Mouse (Mus musculus) neural tube, embryonic 11.5 days (tissue): ENCODE measurements around the gene Usp37. TPM values are rescaled to one million over a fixed set of nuclear protein-coding genes. Genes with fewer than 3 reads are reported as not detected.
"Not testable (repeated sequence)": the region's sequence is repeated elsewhere in the genome, so short reads cannot be mapped to it uniquely, and the experiment has no call there.

Experiments used
- ATAC-seq: fragments of 200-750 bp; cut with Nextera tagmentation; 2 replicates; pipeline ENCODE4 v1.8.0; 2017; ENCODE audit warnings: moderate number of reproducible peaks, mild to moderate bottlenecking, moderate TSS enrichment, moderate library complexity; ENCODE audit not compliant: insufficient read depth, low FRiP score, low TSS enrichment
- DNase-seq: peaks from one replicate; pipeline ENCODE4 v3.0.0-alpha.2; 2015; ENCODE audit warnings: low spot score
- H3K27ac ChIP-seq: fragments of 300-500 bp; sonication (generic); 2 replicates; pipeline ENCODE4 v1.5.1; 2014; ENCODE audit warnings: low read depth, mild to moderate bottlenecking, low read length
- H3K27me3 ChIP-seq: fragments of 300-500 bp; sonication (generic); 2 replicates; pipeline ENCODE4 v1.6.1; 2014; ENCODE audit warnings: mild to moderate bottlenecking, low read length, mixed read lengths; ENCODE audit not compliant: control insufficient read depth, insufficient read depth
- H3K36me3 ChIP-seq: fragments of 300-500 bp; sonication (generic); 2 replicates; pipeline ENCODE4 v1.6.1; 2014; ENCODE audit warnings: mild to moderate bottlenecking, low read length, moderate library complexity, mixed read lengths; ENCODE audit not compliant: control insufficient read depth, insufficient read depth
- H3K4me1 ChIP-seq: fragments of 300-500 bp; sonication (generic); 2 replicates; pipeline ENCODE4 v1.6.1; 2014; ENCODE audit warnings: low read length, mixed read lengths; ENCODE audit not compliant: control insufficient read depth, insufficient read depth
- H3K4me2 ChIP-seq: fragments of 300-500 bp; sonication (generic); 2 replicates; pipeline ENCODE4 v1.6.1; 2014; ENCODE audit warnings: low read depth, mild to moderate bottlenecking, moderate library complexity
- H3K4me3 ChIP-seq: fragments of 300-500 bp; sonication (generic); 2 replicates; pipeline ENCODE4 v1.5.1; 2014; ENCODE audit warnings: low read depth, low read length
- H3K9ac ChIP-seq: fragments of 300-500 bp; sonication (generic); 2 replicates; pipeline ENCODE4 v1.6.1; 2014; ENCODE audit warnings: mild to moderate bottlenecking, low read length
- H3K9me3 ChIP-seq: fragments of 300-500 bp; sonication (generic); 2 replicates; pipeline ENCODE4 v1.6.1; 2016; ENCODE audit warnings: low read length; ENCODE audit not compliant: control insufficient read depth
- WGBS: fragments of 180-500 bp; shearing (Covaris S2); extraction: QIAGEN DNeasy Blood & Tissue Kit; methylation state at CpG from one replicate; pipeline ENCODE4 v1.1.7; 2014; 5-methylcytosine and 5-hydroxymethylcytosine counted together
- polyA plus RNA-seq: library from polyadenylated mRNA; unstranded; fragments of >200 nt; fragmentation: Nextera tagmentation; extraction: Ambion mirVana; gene quantifications from 2 replicates; pipeline ENCODE4 v1.2.1, GENCODE M21; 2014

The Usp37 gene
- polyA plus RNA-seq, 1 experiment from 2014 or later, result 42.6 TPM

DNA sequence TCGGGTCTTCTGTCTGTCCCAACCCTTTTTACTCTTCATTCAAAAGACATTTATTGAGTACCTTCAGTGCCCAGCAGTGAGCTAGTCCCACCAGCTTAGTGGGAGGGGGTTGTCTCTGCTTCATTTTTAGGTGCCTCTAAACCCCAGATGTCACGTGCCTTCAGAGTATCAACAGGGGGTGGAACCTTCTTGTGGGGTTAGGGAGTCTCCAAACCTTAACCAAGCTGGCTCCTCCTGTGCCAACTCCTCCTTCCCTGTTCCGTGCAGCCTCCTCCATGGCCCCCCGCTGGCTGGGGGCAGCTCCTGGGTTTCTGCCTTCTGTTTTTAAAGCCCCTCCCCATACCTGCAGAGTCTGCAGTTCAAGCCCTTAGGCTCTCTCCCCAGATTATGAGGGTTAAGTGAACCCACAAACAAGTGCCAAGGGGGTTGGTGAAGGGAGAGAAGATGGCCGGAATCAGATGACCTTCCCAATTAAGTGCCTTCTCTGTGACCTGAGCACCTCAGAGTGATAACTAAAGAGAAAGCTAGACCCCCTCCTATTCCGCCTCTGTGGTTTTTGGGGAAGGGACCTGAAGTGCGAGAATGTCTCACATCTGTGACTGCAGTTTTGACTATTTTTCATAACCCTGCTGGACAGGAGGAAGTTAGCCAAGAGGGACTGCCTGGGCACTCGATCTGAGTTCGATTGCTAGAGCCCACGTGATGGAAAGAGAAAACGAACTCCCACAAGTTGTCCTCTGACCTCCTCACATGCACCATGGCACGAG, 147.4 kb downstream of the Usp37 start:
- DNase-seq, ATAC-seq, H3K9ac ChIP-seq, H3K4me1 ChIP-seq, H3K36me3 ChIP-seq, H3K9me3 ChIP-seq, H3K27me3 ChIP-seq: not testable (repeated sequence)
- 12% methylated on average over 11 of the region's 12 CpGs for WGBS
- Histone ChIP-seq H3K27ac (0 out of 2 replicates have a peak overlapping the region, but pooled peaks have one; percentile 42), H3K4me2 (peak overlapping the region; percentile 70), H3K4me3 (peak overlapping the region; percentile 42)

DNA sequence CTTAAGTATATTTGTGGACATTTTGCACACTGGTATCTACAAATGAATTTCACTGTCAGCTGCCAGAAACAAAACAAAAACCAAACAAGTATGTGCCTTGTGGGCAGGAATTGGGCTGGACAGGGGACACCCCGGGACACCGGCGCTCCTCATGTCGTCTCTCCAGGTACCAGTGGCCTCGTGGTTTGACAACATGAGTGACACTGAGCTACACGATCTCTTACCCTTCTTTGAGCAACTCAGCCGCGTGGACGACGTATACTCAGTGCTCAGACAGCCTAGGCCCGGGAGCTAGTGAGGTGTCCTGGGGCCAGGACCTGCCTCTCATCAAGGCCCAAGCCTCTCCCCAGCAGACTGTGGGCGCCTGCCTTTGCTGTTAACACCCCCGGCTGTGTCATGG, 148.8 kb downstream of the Usp37 start:
- WGBS, result 94% methylated on average over 12 of the region's 13 CpGs
- no peak overlapping the region for H3K4me2 ChIP-seq
- H3K9me3 ChIP-seq, result no peaks in the 10 kb centered on the region
- peaks cover 7% of the 10 kb centered on the region; the same call in 1 of the 2 replicates for H3K36me3 ChIP-seq
- DNase-seq, result no peak
- peaks cover 10% of the 10 kb centered on the region for H3K4me1 ChIP-seq
- H3K9ac ChIP-seq, result no peak overlapping the region
- 0 out of 2 replicates have a peak, but pooled peaks cover 4% of the 10 kb centered on the region for H3K27me3 ChIP-seq
- no peak overlapping the region for H3K4me3 ChIP-seq
- no peak for ATAC-seq
- H3K27ac ChIP-seq, result no peak overlapping the region

DNA sequence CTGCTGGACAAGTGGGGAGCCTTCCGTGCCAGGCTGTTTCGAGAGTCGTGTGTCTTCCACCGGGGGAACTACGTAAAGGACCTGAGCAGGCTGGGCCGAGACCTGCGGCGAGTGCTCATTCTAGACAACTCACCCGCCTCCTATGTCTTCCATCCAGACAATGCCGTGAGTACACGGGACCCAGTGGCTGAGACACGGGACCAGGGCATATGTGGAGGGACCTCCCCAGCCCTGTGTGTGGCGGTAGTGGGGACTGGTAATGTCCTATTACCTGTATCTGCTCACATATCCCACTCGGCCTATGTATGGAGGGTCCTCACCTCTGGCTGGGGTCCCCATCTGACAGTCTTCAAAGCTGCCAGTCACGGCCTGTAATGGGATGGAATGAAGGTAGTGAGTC, 149.2 kb downstream of the Usp37 start:
- peaks cover 12% of the 10 kb centered on the region for H3K4me1 ChIP-seq
- H3K27ac ChIP-seq, result no peak overlapping the region
- no peak overlapping the region for H3K4me3 ChIP-seq
- no peak overlapping the region for H3K4me2 ChIP-seq
- peaks cover 7% of the 10 kb centered on the region; the same call in 1 of the 2 replicates for H3K36me3 ChIP-seq
- 92% methylated on average over 15 of the region's 15 CpGs for WGBS
- DNase-seq (no peak), ATAC-seq (no peak)
- no peak overlapping the region for H3K9ac ChIP-seq
- H3K27me3 ChIP-seq, result 0 out of 2 replicates have a peak, but pooled peaks cover 4% of the 10 kb centered on the region
- no peaks in the 10 kb centered on the region for H3K9me3 ChIP-seq

DNA sequence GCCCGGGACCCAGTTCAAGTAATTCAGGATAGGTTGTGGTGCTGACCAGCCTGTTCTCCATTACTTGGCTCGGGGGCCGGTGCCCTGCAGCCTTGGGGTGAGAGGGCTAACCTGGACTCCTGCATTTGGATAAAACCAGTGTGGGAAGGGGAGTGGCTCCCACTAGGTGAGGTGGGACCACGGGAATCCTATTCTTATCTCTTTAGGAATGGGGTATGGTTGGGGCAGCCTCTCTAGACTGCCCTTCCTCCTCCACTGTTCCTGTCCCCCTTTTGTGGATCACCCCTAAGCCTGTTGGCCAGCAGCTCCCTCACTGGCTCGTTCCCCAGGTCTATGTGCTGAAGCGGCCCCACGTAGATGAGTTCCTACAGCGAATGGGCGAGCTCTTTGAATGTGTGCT, 149.8 kb downstream of the Usp37 start:
- ATAC-seq (no peak), DNase-seq (no peak)
- 0 out of 2 replicates have a peak, but pooled peaks cover 4% of the 10 kb centered on the region for H3K27me3 ChIP-seq
- WGBS, result 93% methylated on average over 9 of the region's 9 CpGs
- H3K4me3 ChIP-seq, result no peak overlapping the region
- peaks cover 7% of the 10 kb centered on the region; the same call in 1 of the 2 replicates for H3K36me3 ChIP-seq
- no peak overlapping the region for H3K9ac ChIP-seq
- H3K4me2 ChIP-seq, result no peak overlapping the region
- H3K27ac ChIP-seq, result no peak overlapping the region
- peaks cover 12% of the 10 kb centered on the region for H3K4me1 ChIP-seq
- H3K9me3 ChIP-seq, result no peaks in the 10 kb centered on the region

DNA sequence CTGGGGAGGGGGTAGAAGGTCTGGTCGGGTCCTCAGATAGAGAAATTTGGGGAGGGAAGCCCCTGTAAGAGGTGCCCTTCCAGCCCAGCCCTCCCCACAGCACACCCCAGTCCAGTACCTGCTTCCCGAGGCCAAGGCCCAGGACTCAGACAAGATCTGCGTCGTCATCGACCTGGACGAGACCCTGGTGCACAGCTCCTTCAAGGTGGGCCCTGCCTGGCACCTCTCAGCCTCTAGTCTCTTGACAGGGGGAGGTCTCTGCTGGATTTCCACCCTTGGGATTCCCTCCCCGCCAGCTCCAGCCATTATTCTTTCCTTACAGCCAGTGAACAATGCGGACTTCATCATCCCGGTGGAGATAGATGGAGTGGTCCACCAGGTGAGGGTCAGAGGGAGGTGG, 150.4 kb downstream of the Usp37 start:
- ATAC-seq (no peak), DNase-seq (no peak)
- no peak overlapping the region for H3K27ac ChIP-seq
- no peaks in the 10 kb centered on the region for H3K9me3 ChIP-seq
- 0 out of 2 replicates have a peak, but pooled peaks cover 4% of the 10 kb centered on the region for H3K27me3 ChIP-seq
- H3K4me1 ChIP-seq, result peaks cover 12% of the 10 kb centered on the region
- 89% methylated on average over 9 of the region's 9 CpGs for WGBS
- H3K4me2 ChIP-seq, result no peak overlapping the region
- no peak overlapping the region for H3K9ac ChIP-seq
- peaks cover 7% of the 10 kb centered on the region; the same call in 1 of the 2 replicates for H3K36me3 ChIP-seq
- no peak overlapping the region for H3K4me3 ChIP-seq

DNA sequence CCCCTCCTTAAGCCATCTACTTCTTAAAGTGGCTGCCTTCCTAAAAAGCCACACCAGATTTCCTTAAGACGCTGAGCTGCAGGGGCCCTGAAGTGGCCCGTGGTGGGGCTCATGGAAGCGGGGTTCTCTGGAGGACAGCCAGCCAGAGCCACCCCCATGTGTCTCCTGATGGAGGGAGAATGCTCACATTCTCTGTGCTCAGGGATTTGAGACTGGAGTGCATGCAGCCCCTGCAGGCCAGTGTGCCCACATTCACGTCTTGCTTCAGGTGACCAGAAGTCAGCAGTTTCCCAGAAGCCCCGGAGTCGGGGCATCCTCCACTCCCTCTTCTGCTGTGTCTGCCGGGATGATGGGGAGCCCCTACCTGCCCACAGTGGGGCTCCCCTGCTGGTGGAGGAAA, 151.1 kb downstream of the Usp37 start:
- ATAC-seq (no peak), DNase-seq (no peak)
- peak overlapping the region; percentile 91 for H3K4me3 ChIP-seq
- H3K4me1 ChIP-seq, result peaks cover 12% of the 10 kb centered on the region
- WGBS, result 59% methylated on average over 7 of the region's 7 CpGs
- peak overlapping the region; percentile 88 for H3K4me2 ChIP-seq
- H3K9me3 ChIP-seq, result no peaks in the 10 kb centered on the region
- H3K27me3 ChIP-seq, result 0 out of 2 replicates have a peak, but pooled peaks cover 4% of the 10 kb centered on the region
- H3K9ac ChIP-seq, result peak overlapping the region; percentile 90; the same call in 1 of the 2 replicates
- H3K36me3 ChIP-seq, result peaks cover 7% of the 10 kb centered on the region; the same call in 1 of the 2 replicates
- H3K27ac ChIP-seq, result no peak overlapping the region

DNA sequence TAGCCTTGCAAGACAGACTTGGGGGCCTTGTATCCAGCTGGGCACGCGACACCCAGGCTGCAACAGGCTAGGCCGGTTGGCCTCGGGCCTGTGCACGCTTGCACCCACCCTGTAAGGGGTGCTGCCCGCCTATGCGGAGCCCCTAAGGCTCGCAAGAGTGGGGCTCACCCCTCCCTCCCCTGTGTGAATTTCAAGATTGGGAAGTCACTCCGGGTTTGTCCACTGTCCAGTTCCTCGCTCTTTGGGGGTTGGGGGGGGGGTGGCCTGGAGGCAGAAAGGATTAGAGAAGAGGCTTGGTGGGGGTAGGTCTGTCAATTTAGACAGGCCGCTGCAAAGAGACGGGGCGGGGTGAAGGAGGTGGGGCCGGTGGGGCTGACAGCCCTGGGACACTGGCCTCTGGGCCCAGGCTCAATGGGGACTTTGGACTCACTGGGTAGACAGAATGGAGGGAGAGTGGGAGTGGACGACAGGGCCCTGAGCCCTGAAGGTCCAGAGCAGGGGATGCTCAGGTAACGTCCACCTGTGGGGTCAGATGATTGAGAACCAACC, 151.6 kb downstream of the Usp37 start:
- peak overlapping the region; percentile 90 for H3K9ac ChIP-seq
- 4% methylated on average over 16 of the region's 16 CpGs for WGBS
- H3K27me3 ChIP-seq, result 0 out of 2 replicates have a peak, but pooled peaks cover 4% of the 10 kb centered on the region
- peaks cover 12% of the 10 kb centered on the region for H3K4me1 ChIP-seq
- peaks cover 7% of the 10 kb centered on the region; the same call in 1 of the 2 replicates for H3K36me3 ChIP-seq
- peak overlapping the region; percentile 88 for H3K4me2 ChIP-seq
- H3K27ac ChIP-seq, result no peak overlapping the region
- H3K9me3 ChIP-seq, result no peaks in the 10 kb centered on the region
- DNase-seq (no peak), ATAC-seq (0 out of 2 replicates have a peak, but pooled peaks have one; percentile 1)
- peak overlapping the region; percentile 91 for H3K4me3 ChIP-seq

DNA sequence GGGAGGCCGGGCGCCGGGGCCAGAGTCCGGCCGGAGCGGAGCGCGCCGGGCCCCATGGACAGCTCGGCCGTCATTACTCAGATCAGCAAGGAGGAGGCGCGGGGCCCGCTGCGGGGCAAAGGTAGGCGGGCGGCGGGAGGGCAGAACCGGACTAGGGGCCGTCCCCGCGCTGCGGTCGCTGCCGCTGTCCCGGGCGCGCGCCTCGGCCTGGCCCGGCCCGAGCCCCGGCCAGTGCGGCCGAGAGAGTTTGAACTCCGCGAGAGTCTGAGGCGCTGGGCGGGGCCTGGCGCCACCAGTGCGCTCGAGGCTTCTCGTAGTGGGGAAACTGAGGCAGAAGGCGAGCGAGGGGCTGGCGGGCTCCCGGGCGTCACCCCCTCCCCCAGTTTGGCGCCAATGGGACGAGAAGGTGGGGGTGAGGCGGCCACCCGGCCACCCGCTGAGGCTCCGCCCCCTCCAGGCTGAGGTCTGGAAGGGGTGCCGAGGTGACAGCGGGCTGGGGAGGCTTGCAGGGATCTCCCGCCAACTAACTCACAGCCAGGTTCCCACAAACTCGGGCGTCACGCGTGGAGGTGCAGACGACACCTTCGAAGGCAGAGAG, 152.1 kb downstream of the Usp37 start:
- Histone ChIP-seq H3K27ac (peak overlapping the region; percentile 86), H3K9ac (peak overlapping the region; percentile 90), H3K4me3 (peak overlapping the region; percentile 91), H3K9me3 (no peaks in the 10 kb centered on the region), H3K27me3 (0 out of 2 replicates have a peak, but pooled peaks cover 4% of the 10 kb centered on the region), H3K4me2 (peak overlapping the region; percentile 88), H3K36me3 (peaks cover 7% of the 10 kb centered on the region; the same call in 1 of the 2 replicates), H3K4me1 (peaks cover 14% of the 10 kb centered on the region)
- DNase-seq (peak; percentile 63), ATAC-seq (peak; percentile 53; the same call in 1 of the 2 replicates)
- WGBS, result under 1% methylated on average over 48 of the region's 63 CpGs
